Mouse (Mus musculus): ENCODE results near the gene Pbx2. TPM values are rescaled to one million over a fixed set of nuclear protein-coding genes. Genes with fewer than 3 reads are reported as not detected.

Gene Pbx2
- polyA plus RNA-seq, 1 experiment from 2014 or later, result 17.3 TPM

- ATAC-seq (ENCODE audit: insufficient read depth, low FRiP score, low TSS enrichment), result no peak
- H3K4me2 ChIP-seq (ENCODE audit: low read depth), result no peak overlapping the region
- H3K9me3 ChIP-seq (ENCODE audit: control insufficient read depth, low read length), result no peaks in the 10 kb centered on the region
- H3K4me3 ChIP-seq (ENCODE audit: low read depth, low read length), result no peak overlapping the region
- no peaks in the 10 kb centered on the region for H3K36me3 ChIP-seq (ENCODE audit: control insufficient read depth, insufficient read depth, low read length)
- DNase-seq (ENCODE audit: low spot score), result no peak
- no peak overlapping the region for H3K27ac ChIP-seq (ENCODE audit: low read depth, low read length)
- H3K27me3 ChIP-seq (ENCODE audit: control insufficient read depth, insufficient read depth, low read length), result peaks cover 28% of the 10 kb centered on the region
- H3K4me1 ChIP-seq (ENCODE audit: control insufficient read depth, insufficient read depth, low read length), result 0 out of 2 replicates have a peak, but pooled peaks cover 4% of the 10 kb centered on the region
- H3K9ac ChIP-seq (ENCODE audit: low read length), result no peak overlapping the region
- WGBS, result 71% methylated on average over 2 of the region's 2 CpGs
Observed at GRCm38 (mm10) chr17:34635671-34636070, 44.6 kb downstream of the Pbx2 start.

GRCm38 (mm10) chr17:34637459-34637858 lies 46.4 kb downstream of the Pbx2 start:
- H3K9me3 ChIP-seq (ENCODE audit: control insufficient read depth, low read length), result no peaks in the 10 kb centered on the region
- H3K27ac ChIP-seq (ENCODE audit: low read depth, low read length), result no peak overlapping the region
- H3K9ac ChIP-seq (ENCODE audit: low read length), result no peak overlapping the region
- WGBS, result 60% methylated on average over 3 of the region's 3 CpGs
- no peaks in the 10 kb centered on the region for H3K4me1 ChIP-seq (ENCODE audit: control insufficient read depth, insufficient read depth, low read length)
- H3K27me3 ChIP-seq (ENCODE audit: control insufficient read depth, insufficient read depth, low read length), result peaks cover 10% of the 10 kb centered on the region; the same call in 1 of the 2 replicates
- ATAC-seq (ENCODE audit: insufficient read depth, low FRiP score, low TSS enrichment) (no peak), DNase-seq (ENCODE audit: low spot score) (no peak)
- no peak overlapping the region for H3K4me3 ChIP-seq (ENCODE audit: low read depth, low read length)
- no peak overlapping the region for H3K4me2 ChIP-seq (ENCODE audit: low read depth)
- no peaks in the 10 kb centered on the region for H3K36me3 ChIP-seq (ENCODE audit: control insufficient read depth, insufficient read depth, low read length)

- Histone ChIP-seq H3K9ac (ENCODE audit: low read length) (no peak overlapping the region), H3K4me2 (ENCODE audit: low read depth) (no peak overlapping the region), H3K9me3 (ENCODE audit: control insufficient read depth, low read length) (no peaks in the 10 kb centered on the region), H3K27me3 (ENCODE audit: control insufficient read depth, insufficient read depth, low read length) (no peaks in the 10 kb centered on the region), H3K4me1 (ENCODE audit: control insufficient read depth, insufficient read depth, low read length) (no peaks in the 10 kb centered on the region), H3K27ac (ENCODE audit: low read depth, low read length) (no peak overlapping the region), H3K4me3 (ENCODE audit: low read depth, low read length) (no peak overlapping the region), H3K36me3 (ENCODE audit: control insufficient read depth, insufficient read depth, low read length) (no peaks in the 10 kb centered on the region)
- ATAC-seq (ENCODE audit: insufficient read depth, low FRiP score, low TSS enrichment) (no peak), DNase-seq (ENCODE audit: low spot score) (no peak)
- WGBS, result 85% methylated on average over 7 of the region's 7 CpGs
Observed at GRCm38 (mm10) chr17:34639461-34640255, 48.6 kb downstream of the Pbx2 start.

DNA sequence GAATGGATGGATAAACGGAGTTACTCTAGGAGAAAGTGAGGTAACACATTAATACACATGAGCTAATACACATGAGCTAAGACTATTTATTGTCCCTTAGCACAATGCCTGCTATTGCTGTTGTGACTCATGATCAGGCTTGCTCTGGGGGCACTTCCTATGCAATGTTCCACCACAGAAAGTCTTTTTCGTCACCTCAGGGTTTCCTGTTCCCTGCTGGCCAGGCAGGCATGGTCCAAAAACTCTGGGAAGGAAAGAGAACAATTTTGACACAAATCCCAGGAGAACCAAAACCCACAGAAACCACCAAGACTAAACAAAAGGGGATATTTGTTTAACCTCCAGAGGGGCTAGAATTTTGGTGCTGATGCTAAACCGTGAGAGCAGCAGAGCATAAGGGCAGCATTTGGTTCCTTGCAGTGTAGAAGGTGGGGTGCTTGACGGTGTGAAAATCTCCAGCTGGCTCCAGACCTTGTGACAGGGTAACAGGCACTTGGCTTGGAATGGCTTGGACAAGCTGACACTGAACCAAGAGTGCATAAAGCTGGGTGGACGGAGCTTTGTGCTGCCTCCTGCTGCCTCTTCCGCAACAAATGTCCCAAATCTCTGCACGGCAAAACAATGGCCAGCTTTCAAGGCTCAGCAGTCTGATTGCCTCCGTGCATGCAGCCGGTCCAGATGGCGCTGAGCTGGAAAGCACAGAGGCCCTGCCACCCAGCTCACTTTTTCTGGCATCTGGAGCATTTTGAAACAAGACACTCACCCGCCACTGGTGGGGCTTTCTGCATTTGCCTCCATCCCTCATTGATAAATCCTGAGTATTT lies 49.9 kb downstream of the Pbx2 start:
- WGBS, result 18% methylated on average over 11 of the region's 11 CpGs
- Histone ChIP-seq H3K36me3 (ENCODE audit: control insufficient read depth, insufficient read depth, low read length) (no peaks in the 10 kb centered on the region), H3K9ac (ENCODE audit: low read length) (peak overlapping the region; percentile 33; the same call in 1 of the 2 replicates), H3K9me3 (ENCODE audit: control insufficient read depth, low read length) (no peaks in the 10 kb centered on the region), H3K27me3 (ENCODE audit: control insufficient read depth, insufficient read depth, low read length) (no peaks in the 10 kb centered on the region), H3K4me2 (ENCODE audit: low read depth) (no peak overlapping the region), H3K27ac (ENCODE audit: low read depth, low read length) (peak overlapping the region; percentile 58), H3K4me1 (ENCODE audit: control insufficient read depth, insufficient read depth, low read length) (peaks cover 6% of the 10 kb centered on the region), H3K4me3 (ENCODE audit: low read depth, low read length) (no peak overlapping the region)
- ATAC-seq (ENCODE audit: insufficient read depth, low FRiP score, low TSS enrichment), result peak; percentile 56; the same call in 1 of the 2 replicates
- DNase-seq (ENCODE audit: low spot score), result peak; percentile 59

GRCm38 (mm10) chr17:34641945-34642344 lies 50.9 kb downstream of the Pbx2 start:
- no peak overlapping the region for H3K4me3 ChIP-seq (ENCODE audit: low read depth, low read length)
- no peak for ATAC-seq (ENCODE audit: insufficient read depth, low FRiP score, low TSS enrichment)

DNA sequence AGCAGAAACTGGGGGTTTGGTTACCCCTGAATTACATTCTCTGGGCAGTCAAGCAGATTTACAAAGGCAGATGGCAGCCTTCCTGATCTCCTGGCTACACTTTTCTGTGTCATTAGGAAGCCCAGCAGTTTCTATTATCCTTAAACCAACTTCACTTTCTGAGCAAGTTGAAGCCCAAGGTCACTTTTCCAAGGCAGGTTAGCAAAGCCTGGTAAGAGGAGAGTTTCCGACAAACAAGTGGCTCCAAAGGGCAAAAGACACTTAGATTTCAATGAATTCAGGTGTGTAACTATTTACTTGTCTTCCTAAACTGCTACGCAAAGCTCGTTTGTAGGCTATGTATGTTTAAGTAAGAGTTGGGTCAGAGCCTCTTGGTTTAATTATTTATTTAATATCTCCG lies 52.3 kb downstream of the Pbx2 start:
- Histone ChIP-seq H3K27me3 (ENCODE audit: control insufficient read depth, insufficient read depth, low read length) (no peaks in the 10 kb centered on the region), H3K36me3 (ENCODE audit: control insufficient read depth, insufficient read depth, low read length) (no peaks in the 10 kb centered on the region), H3K4me2 (ENCODE audit: low read depth) (no peak overlapping the region), H3K9me3 (ENCODE audit: control insufficient read depth, low read length) (no peaks in the 10 kb centered on the region), H3K9ac (ENCODE audit: low read length) (no peak overlapping the region), H3K4me1 (ENCODE audit: control insufficient read depth, insufficient read depth, low read length) (peaks cover 16% of the 10 kb centered on the region), H3K27ac (ENCODE audit: low read depth, low read length) (no peak overlapping the region), H3K4me3 (ENCODE audit: low read depth, low read length) (no peak overlapping the region)
- no peak for ATAC-seq (ENCODE audit: insufficient read depth, low FRiP score, low TSS enrichment)
- no peak for DNase-seq (ENCODE audit: low spot score)
- WGBS, result 89% methylated on average over 4 of the region's 4 CpGs

More at GRCm38 (mm10) chr17:34641945-34642344, 50.9 kb downstream of the Pbx2 start:
- Histone ChIP-seq H3K27me3 (ENCODE audit: control insufficient read depth, insufficient read depth, low read length) (no peaks in the 10 kb centered on the region), H3K27ac (ENCODE audit: low read depth, low read length) (peak overlapping the region; percentile 58; the same call in 1 of the 2 replicates), H3K36me3 (ENCODE audit: control insufficient read depth, insufficient read depth, low read length) (no peaks in the 10 kb centered on the region), H3K9ac (ENCODE audit: low read length) (no peak overlapping the region), H3K4me1 (ENCODE audit: control insufficient read depth, insufficient read depth, low read length) (peaks cover 6% of the 10 kb centered on the region), H3K9me3 (ENCODE audit: control insufficient read depth, low read length) (no peaks in the 10 kb centered on the region), H3K4me2 (ENCODE audit: low read depth) (no peak overlapping the region)
- 90% methylated on average over 3 of the region's 3 CpGs for WGBS
- no peak for DNase-seq (ENCODE audit: low spot score)

- DNase-seq (ENCODE audit: low spot score) (no peak), ATAC-seq (ENCODE audit: insufficient read depth, low FRiP score, low TSS enrichment) (no peak)
- H3K9ac ChIP-seq (ENCODE audit: low read length), result no peak overlapping the region
- H3K27me3 ChIP-seq (ENCODE audit: control insufficient read depth, insufficient read depth, low read length), result no peaks in the 10 kb centered on the region
- no peak overlapping the region for H3K27ac ChIP-seq (ENCODE audit: low read depth, low read length)
- H3K36me3 ChIP-seq (ENCODE audit: control insufficient read depth, insufficient read depth, low read length), result no peaks in the 10 kb centered on the region
- no peaks in the 10 kb centered on the region for H3K9me3 ChIP-seq (ENCODE audit: control insufficient read depth, low read length)
- 84% methylated on average over 10 of the region's 10 CpGs for WGBS
- H3K4me3 ChIP-seq (ENCODE audit: low read depth, low read length), result no peak overlapping the region
- H3K4me2 ChIP-seq (ENCODE audit: low read depth), result no peak overlapping the region
- peaks cover 17% of the 10 kb centered on the region for H3K4me1 ChIP-seq (ENCODE audit: control insufficient read depth, insufficient read depth, low read length)
Observed at GRCm38 (mm10) chr17:34643944-34644343, 52.9 kb downstream of the Pbx2 start.

GRCm38 (mm10) chr17:34644608-34645007 lies 53.5 kb downstream of the Pbx2 start, which contains the start of gene Fkbpl:
Gene Fkbpl (plus strand): TSS chr17:34644764.
- Histone ChIP-seq H3K4me2 (ENCODE audit: low read depth) (peak within 1 kb of the TSS; percentile 61), H3K9ac (ENCODE audit: low read length) (peak within 1 kb of the TSS; percentile 55), H3K4me1 (ENCODE audit: control insufficient read depth, insufficient read depth, low read length) (peaks cover 17% of the 10 kb centered on the region), H3K27ac (ENCODE audit: low read depth, low read length) (no peak within 1 kb of the TSS), H3K4me3 (ENCODE audit: low read depth, low read length) (peak within 1 kb of the TSS; percentile 50), H3K36me3 (ENCODE audit: control insufficient read depth, insufficient read depth, low read length) (no peaks in the 10 kb centered on the region), H3K9me3 (ENCODE audit: control insufficient read depth, low read length) (no peaks in the 10 kb centered on the region), H3K27me3 (ENCODE audit: control insufficient read depth, insufficient read depth, low read length) (no peaks in the 10 kb centered on the region)
- ATAC-seq (ENCODE audit: insufficient read depth, low FRiP score, low TSS enrichment) (peak; percentile 70), DNase-seq (ENCODE audit: low spot score) (peak; percentile 95)
- WGBS, result under 1% methylated on average over 16 of the region's 16 CpGs
